Mouse (Mus musculus) intestine, postnatal 0 days (tissue): ENCODE results near the gene Gm14632. TPM values are rescaled to one million over a fixed set of nuclear protein-coding genes. Genes with fewer than 3 reads are reported as not detected.
"Not testable (repeated sequence)": the region's sequence is repeated elsewhere in the genome, so short reads cannot be mapped to it uniquely, and the experiment has no call there.

Experiments
- ATAC-seq: fragments of 200-750 bp; cut with Nextera tagmentation; 2 replicates; pipeline ENCODE4 v1.8.0; 2017; ENCODE audit warnings: mild to moderate bottlenecking, moderate TSS enrichment, moderate library complexity
- H3K27ac ChIP-seq: fragments of 300-500 bp; sonication (generic); 2 replicates; pipeline ENCODE4 v1.5.1; 2014; ENCODE audit warnings: mild to moderate bottlenecking, low read depth, low read length, moderate library complexity
- H3K27me3 ChIP-seq: fragments of 300-500 bp; sonication (generic); replicated peaks from 2 replicates; pipeline ENCODE4 v1.6.1; 2014; ENCODE audit warnings: low read length, mixed read lengths; ENCODE audit not compliant: control insufficient read depth, insufficient read depth
- H3K36me3 ChIP-seq: fragments of 300-500 bp; sonication (generic); 2 replicates; pipeline ENCODE4 v1.6.1; 2014; ENCODE audit warnings: mild to moderate bottlenecking, moderate library complexity; ENCODE audit not compliant: control insufficient read depth, insufficient read depth
- H3K4me1 ChIP-seq: fragments of 300-500 bp; sonication (generic); replicated peaks from 2 replicates; pipeline ENCODE4 v1.6.1; 2014; ENCODE audit warnings: antibody characterized with exemption, low read length, mixed read lengths; ENCODE audit not compliant: control insufficient read depth, insufficient read depth
- H3K4me2 ChIP-seq: fragments of 300-500 bp; sonication (generic); replicated peaks from 2 replicates; pipeline ENCODE4 v1.6.1; 2014; ENCODE audit warnings: low read depth, mild to moderate bottlenecking, moderate library complexity
- H3K4me3 ChIP-seq: fragments of 300-500 bp; sonication (generic); 2 replicates; pipeline ENCODE4 v1.5.1; 2014; ENCODE audit warnings: low read depth, low read length
- H3K9ac ChIP-seq: fragments of 300-500 bp; sonication (generic); 2 replicates; pipeline ENCODE4 v1.6.1; 2014; ENCODE audit warnings: mild to moderate bottlenecking, low read depth, low read length
- H3K9me3 ChIP-seq: fragments of 300-500 bp; sonication (generic); 2 replicates; pipeline ENCODE4 v1.6.1; 2016; ENCODE audit warnings: mixed run types; ENCODE audit not compliant: control insufficient read depth
- WGBS: fragments of 180-500 bp; shearing (Covaris S2); extraction: QIAGEN DNeasy Blood & Tissue Kit; methylation state at CpG from one replicate; pipeline ENCODE4 v1.1.7; 2014; 5-methylcytosine and 5-hydroxymethylcytosine counted together
- polyA plus RNA-seq: library from polyadenylated mRNA; unstranded; fragments of >200 nt; fragmentation: Nextera tagmentation; extraction: Ambion mirVana; gene quantifications from 2 replicates; pipeline ENCODE4 v1.2.1, GENCODE M21; 2015

Gene Gm14632
- polyA plus RNA-seq, result not detected in 2 replicates

DNA sequence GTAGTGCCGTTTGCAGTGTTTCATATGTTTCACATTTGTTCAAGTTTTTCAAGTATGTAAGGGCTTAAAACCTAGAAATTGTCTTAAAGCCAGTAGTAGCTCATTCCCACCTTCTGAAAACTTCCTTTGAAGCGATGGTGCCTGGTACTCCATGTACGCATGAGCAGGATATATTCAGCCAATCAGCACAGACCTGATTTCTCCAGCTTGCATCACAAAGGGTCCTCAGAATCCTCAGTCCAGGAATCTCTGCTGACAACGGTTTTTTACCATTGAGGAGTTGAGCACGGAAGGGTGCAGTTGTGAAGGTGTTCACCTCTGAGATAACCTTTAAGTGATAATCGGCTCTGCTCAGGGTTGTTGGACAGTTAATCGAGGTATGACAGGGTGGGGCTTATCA is at the start of gene Gm14632:
Gm14632 (plus strand) TSS at position 301 of the 400 bp plus-strand sequence.
- not testable (repeated sequence) for H3K27me3 ChIP-seq, H3K36me3 ChIP-seq, H3K4me2 ChIP-seq, H3K27ac ChIP-seq, H3K9ac ChIP-seq, H3K4me1 ChIP-seq, H3K4me3 ChIP-seq, H3K9me3 ChIP-seq, ATAC-seq
- WGBS, result 90% methylated on average over 4 of the region's 7 CpGs
